Mouse (Mus musculus): ENCODE data around the gene Slc9a8.
"Not testable (repeated sequence)": the region's sequence is repeated elsewhere in the genome, so short reads cannot be mapped to it uniquely, and the experiment has no call there.

Slc9a8 gene

GRCm38 (mm10) chr2:167421330-167422149, at the start of gene Slc9a8:
Gene Slc9a8 (plus strand): TSS chr2:167421712.
- no peak for DNase-seq (ENCODE audit: extremely low read depth, low read depth, low spot score)

- DNase-seq (ENCODE audit: extremely low read depth, low read depth, low spot score) = no peak
Observed at GRCm38 (mm10) chr2:167373266-167373665, 48.2 kb upstream of the Slc9a8 start.

- DNase-seq (ENCODE audit: extremely low read depth, low read depth, low spot score) = no peak
Observed at GRCm38 (mm10) chr2:167374191-167374805, 47.2 kb upstream of the Slc9a8 start.

- DNase-seq (ENCODE audit: extremely low read depth, low read depth, low spot score) = no peak
Observed at GRCm38 (mm10) chr2:167375135-167375534, 46.4 kb upstream of the Slc9a8 start.

GRCm38 (mm10) chr2:167375688-167376087, 45.8 kb upstream of the Slc9a8 start:
- DNase-seq (ENCODE audit: extremely low read depth, low read depth, low spot score) = no peak

GRCm38 (mm10) chr2:167376160-167376564, 45.4 kb upstream of the Slc9a8 start:
- no peak for DNase-seq (ENCODE audit: extremely low read depth, low read depth, low spot score)

- no peak for DNase-seq (ENCODE audit: extremely low read depth, low read depth, low spot score)
Observed at GRCm38 (mm10) chr2:167377697-167378096, 43.8 kb upstream of the Slc9a8 start.

- DNase-seq (ENCODE audit: extremely low read depth, low read depth, low spot score) = no peak
Observed at GRCm38 (mm10) chr2:167378972-167379371, 42.5 kb upstream of the Slc9a8 start.

- DNase-seq (ENCODE audit: extremely low read depth, low read depth, low spot score) = no peak
Observed at GRCm38 (mm10) chr2:167380615-167381285, 40.8 kb upstream of the Slc9a8 start.

- no peak for DNase-seq (ENCODE audit: extremely low read depth, low read depth, low spot score)
Observed at GRCm38 (mm10) chr2:167381596-167381995, 39.9 kb upstream of the Slc9a8 start.

- no peak for DNase-seq (ENCODE audit: extremely low read depth, low read depth, low spot score)
Observed at GRCm38 (mm10) chr2:167382389-167382788, 39.1 kb upstream of the Slc9a8 start.

GRCm38 (mm10) chr2:167383666-167384083, 37.8 kb upstream of the Slc9a8 start:
- no peak for DNase-seq (ENCODE audit: extremely low read depth, low read depth, low spot score)

- DNase-seq (ENCODE audit: extremely low read depth, low read depth, low spot score) = no peak
Observed at GRCm38 (mm10) chr2:167386456-167386855, 35.1 kb upstream of the Slc9a8 start.

- no peak for DNase-seq (ENCODE audit: extremely low read depth, low read depth, low spot score)
Observed at GRCm38 (mm10) chr2:167386998-167387397, 34.5 kb upstream of the Slc9a8 start.

- DNase-seq (ENCODE audit: extremely low read depth, low read depth, low spot score) = no peak
Observed at GRCm38 (mm10) chr2:167394426-167394825, 27.1 kb upstream of the Slc9a8 start.

GRCm38 (mm10) chr2:167396420-167396819, 25.1 kb upstream of the Slc9a8 start:
- DNase-seq (ENCODE audit: extremely low read depth, low read depth, low spot score) = not testable (repeated sequence)

GRCm38 (mm10) chr2:167399012-167399411, 22.5 kb upstream of the Slc9a8 start:
- no peak for DNase-seq (ENCODE audit: extremely low read depth, low read depth, low spot score)

GRCm38 (mm10) chr2:167399646-167400045, 21.9 kb upstream of the Slc9a8 start:
- no peak for DNase-seq (ENCODE audit: extremely low read depth, low read depth, low spot score)

GRCm38 (mm10) chr2:167403085-167403484, 18.4 kb upstream of the Slc9a8 start:
- DNase-seq (ENCODE audit: extremely low read depth, low read depth, low spot score) = no peak

GRCm38 (mm10) chr2:167405101-167405880, 16.2 kb upstream of the Slc9a8 start:
- no peak for DNase-seq (ENCODE audit: extremely low read depth, low read depth, low spot score)
